Mouse (Mus musculus) A20 (cell line): ENCODE data around the gene Rasgef1b.

Experiments
- DNase-seq: peaks from one replicate; pipeline ENCODE4 v3.0.0-alpha.2; 2011; ENCODE audit warnings: low read depth, low spot score

Gene Rasgef1b

DNA sequence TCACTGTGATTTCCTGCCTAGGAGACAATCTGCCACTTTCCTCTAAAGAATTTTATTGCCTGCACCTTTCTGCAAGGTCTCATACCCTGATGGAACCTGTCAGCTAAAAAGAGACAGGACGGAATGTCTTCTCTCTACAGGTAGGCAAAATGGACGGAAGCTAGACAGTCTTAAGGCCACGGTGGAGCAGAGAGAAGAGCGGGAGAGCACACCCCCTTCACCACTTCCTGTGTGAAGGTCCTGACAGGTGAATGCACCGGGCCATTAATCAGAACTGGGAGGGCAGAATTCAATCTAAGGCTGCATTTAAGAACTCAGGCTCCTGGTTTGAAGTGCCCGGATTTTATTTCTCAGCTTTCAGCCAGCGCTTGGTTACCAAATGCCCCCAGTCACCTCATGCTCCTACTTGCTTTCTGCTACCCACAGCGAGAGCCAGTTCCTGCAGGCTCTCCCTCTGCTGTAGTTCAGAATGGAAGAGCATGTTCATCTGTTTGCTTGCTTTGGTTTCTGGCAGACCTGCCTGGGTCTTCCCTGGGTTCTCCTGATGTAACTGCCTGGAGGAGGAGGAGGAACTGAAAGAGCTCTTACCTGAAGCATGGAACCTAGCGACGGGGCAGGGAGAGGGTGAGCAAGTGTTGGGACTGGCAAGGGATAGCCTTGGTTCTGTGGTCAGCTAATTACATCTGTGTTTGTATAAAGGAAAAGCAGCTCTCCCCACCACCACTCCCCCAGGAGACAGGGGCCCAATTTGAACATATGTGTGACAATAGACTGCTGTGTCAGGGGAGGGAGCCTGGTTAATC is 233.3 kb downstream of the Rasgef1b start:
- no peak for DNase-seq

DNA sequence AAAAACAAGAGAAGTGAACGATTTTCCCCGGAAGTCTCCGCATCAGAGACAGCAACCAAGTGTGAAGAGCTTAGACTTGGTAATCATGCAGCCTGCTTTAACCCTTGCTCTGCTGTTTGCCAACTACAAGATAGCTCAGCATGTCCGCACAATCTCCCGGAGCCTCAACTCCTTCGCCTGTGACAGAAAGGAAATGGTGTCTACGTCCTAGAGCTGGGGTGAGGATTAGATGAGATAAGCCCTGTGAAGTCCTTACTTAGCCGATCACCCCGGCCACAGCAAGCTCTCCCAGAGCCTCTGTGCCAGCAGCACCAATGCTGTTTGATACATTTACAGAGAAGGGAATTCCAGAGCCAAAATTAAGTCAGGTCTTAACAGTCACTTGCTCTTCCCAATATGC is 235.0 kb downstream of the Rasgef1b start:
- no peak for DNase-seq

DNA sequence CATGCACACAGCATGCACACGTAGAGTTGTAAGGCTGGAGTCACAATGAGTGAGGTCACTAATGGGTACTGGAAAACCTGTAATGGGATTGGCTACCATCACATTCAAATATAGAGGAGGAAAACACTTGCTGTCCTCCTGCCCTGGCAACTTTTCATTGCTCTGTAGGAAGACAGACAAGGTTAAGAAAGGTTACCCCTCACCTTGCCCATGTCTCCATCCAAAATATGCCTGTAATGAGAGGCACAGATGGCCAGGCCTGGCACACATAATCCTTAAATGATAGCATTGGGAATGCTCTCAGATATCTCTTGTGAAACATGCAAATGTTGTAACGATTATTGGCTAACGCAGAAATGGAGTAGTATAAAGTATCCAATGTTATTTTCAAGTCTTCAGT is 235.8 kb downstream of the Rasgef1b start:
- no peak for DNase-seq

DNA sequence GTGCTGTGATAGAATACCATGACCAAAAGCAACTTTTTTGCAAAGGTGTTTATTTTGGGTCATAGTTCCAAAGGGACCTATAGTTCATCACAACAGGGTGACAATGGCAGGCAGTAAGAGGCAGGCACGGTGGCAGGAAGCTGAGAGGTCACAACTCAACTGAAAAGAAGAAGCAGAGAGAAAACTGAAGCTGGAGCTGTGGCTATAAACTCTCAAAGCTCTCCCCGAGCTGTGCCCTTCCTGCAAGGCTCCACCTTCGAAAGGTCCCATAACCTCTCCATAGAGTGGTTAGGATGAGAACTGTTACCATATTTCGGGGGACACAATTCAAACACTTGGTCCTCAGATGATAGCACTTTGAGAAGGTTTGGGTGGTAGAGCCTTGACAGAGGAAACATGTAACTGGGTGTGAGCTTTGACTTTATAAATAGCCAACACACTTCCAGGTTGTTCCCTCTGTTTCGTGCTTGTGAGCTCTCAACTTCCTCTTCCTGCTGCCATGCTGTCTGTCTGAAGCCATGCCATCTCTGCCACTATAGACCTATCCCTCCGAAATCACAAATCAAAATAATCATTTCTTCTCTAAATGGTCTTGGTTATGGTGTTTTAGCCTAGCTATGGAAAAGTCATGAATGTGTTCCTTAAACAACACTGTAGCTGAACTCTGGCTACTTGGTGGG is 240.2 kb downstream of the Rasgef1b start:
- no peak for DNase-seq

DNA sequence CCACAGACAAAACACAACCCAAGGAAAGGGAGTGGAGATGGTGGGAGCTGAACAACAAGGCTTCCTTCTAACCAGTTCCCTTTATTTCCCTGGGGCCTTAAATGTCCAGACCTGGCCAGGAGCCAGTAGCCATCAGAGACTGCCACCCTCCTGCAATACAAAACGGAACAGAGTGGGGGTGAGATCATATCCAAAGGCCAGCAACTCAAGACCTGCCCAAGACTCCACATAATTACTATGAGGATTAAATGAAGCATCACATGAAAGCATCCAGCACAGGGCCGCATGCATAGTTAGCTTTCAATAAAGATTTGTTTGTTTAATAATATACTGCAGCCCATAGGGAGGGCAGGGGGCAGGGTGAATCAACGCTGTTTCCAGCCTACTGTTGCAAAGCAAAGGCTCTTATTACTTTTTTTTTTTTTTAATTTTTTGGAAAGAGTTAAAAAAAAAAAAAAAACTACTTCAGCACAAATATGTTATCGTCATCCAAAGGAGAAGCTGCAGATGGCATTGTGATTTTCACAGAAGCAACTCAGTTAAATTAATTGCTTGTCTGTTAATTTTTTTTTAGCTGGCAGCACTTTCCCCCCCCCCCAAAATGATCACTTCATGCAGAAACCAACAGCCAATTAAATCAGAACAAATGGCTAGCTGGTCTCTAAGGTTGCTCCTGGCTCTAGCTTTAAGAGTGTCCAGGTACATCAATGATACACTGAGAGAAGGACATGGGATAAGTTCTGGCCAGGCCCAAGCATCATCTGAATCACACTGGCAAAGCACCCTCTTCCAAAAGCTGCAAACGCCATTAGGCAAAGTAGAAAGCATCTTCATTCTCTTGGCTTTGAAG is 241.6 kb downstream of the Rasgef1b start:
- DNase-seq = no peak

DNA sequence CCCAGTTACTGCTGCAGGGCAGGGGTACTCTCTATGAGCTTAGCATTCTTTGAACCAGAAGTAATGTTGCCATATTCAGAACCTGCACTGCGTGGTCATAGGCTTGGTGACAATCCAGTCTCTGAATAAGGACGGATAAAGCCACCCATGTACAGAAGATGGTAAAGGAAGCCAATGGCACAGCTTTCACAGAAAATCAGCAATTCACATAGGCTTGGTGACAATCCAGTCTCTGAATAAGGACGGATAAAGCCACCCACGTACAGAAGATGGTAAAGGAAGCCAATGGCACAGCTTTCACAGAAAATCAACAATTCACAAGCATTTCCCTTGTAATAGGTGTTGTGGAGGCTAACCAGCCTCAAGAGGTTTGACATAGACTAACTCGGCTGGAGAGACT is 245.7 kb downstream of the Rasgef1b start:
- no peak for DNase-seq

DNA sequence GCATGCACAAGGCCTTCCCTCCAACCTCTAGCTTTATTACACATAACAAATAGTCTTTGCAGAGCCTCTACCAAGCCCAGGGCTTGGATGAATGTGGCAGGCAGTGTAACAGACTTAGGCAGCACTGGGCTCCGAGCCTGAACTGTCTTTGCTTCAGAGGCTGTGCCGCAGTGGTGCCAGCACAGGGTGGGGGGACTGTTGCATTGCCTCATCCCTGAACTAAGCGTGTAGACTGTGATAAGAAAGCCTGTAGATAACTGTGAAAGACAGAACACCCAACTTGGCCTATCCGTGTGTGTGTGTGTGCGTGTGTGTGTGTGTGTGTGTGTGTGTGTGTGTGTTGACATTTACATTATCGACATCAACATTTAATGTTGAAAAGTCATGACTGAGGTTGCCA is 246.3 kb downstream of the Rasgef1b start:
- DNase-seq = no peak

DNA sequence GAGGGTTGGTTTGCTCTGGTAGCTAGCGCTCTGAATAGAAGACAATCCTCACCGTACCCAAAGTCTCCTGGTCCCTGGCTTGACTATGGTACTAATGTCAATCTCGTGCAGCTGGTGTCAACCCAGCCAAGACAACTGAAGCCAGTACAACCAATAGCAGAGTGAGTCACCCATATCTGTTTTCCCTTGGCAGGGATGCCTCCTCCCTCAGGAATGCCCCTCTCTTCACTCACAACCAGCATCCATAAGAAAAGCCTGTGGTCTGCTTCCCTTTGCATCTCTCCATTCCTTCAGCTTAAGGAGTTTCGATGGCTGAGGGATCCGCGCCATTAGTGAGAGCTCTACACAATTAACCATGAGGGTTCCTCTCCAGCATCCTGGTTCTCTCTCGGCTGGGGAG is 246.8 kb downstream of the Rasgef1b start:
- no peak for DNase-seq

DNA sequence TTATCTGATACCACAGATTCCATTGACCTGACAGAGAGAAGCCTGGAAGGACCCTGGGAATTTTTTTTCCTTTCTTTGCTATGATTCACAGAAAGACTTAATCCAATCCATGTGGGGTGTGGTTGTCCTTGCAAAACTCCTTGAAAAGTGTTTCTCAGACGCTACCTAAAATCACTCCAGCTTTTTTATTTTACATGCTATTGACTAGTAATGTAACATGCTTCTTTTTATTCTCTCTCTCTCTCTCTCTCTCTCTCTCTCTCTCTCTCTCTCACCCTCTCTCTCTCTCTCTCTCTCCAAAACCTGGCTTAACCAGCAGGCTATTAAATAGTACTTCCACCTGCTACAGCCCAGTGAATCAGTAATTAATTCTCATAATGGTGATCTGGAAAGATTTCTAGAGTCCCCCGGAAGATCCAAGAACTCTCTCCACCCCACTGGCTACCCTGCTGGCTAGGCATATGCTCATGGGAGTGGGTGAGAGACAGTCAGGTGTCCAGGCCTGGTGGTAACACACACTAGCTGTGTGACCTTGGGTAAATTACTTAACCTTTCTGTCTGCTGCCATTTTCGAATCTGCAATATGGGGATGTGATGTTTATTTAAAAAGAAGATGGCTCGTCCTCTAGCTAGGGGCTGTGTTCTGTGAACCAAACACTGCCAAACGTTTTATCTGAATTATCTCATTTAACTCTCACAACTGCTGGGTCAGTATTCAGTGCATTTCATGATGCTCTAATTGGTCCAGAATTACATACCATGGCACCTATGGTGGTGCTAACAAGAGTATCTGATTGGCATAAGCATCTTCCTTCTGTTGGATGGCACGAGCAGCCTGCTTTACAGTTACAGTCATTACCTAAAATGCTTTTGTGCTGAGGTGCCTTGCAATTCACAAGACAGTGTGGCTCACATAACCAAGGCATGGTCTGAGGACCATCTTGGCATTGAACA is 248.5 kb downstream of the Rasgef1b start:
- no peak for DNase-seq

DNA sequence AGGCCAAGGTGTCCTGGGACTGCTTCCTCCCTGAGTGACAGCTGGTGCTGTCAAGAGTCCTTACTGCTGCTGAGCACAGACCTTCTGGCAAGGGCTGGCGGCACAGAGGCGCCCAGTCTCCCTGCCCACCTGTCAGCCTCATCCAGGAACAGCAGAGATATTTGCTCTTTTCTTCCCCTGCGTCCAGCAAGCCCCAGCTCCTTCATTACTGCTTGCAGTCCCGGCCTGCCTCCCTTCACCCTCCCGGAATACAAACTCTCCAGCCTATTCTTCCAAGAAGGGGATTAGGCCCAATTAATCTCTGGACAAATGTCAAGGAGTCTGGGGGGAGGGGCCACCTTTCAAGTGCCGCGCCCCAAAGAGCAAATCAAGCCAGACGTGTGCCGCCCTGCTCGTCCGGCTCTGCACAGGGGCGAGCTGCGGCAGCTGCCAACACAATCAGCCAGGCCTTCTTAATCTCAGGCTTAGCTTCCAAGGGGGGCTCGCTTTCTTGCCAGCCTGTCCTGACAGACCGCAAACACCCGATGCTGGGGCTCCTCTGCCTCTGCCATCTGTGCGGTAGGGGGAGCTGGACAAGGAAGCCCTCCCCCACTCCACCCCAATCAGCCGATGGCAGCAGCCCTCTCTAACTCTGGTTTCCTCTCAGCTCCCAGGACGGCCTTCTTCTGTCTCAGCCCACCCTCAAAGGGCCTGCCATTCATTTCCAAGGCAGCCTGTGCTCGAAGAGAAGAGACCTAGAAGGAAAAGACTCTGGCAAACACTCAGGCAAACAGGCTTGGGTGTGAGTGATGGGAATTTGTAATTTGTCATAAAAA is 249.4 kb downstream of the Rasgef1b start:
- no peak for DNase-seq

DNA sequence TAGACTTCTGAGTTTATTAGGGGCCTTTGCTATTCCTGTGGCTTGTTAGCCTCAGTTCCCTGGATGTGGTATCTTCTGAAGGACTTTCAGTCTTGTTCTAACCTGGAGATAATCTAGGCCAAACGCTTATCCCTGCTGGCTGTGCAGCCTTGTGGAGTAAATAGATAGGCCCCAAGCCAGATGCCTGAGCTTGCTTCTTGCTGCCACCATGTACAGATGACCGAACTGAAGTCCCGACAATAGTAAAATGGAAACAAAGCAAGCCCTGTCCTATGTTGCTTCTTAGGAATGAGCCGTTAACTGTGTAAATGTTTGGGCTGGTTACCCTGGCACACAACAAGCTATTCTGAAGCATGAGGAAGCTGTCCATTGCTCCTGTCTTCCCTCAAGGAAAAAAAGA is 250.1 kb downstream of the Rasgef1b start:
- DNase-seq = no peak

DNA sequence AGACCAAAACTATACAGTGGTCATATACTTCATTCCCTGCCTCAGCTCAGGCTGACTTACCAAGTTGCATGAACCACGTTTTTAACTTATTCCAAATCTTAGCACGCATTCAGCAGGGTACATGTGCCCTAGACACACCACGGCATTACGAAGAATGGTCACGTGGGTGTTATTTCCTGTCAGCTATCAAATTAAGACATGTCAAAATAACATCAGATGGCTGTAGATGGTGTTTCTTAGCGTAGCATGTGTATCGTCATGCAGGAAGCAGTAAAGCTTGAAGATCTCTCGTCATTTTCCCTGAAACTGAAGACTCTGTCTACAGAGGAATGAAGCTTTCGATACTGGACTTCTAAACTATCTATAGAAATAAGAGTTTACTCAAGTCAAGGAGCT is 251.4 kb downstream of the Rasgef1b start:
- DNase-seq = no peak

DNA sequence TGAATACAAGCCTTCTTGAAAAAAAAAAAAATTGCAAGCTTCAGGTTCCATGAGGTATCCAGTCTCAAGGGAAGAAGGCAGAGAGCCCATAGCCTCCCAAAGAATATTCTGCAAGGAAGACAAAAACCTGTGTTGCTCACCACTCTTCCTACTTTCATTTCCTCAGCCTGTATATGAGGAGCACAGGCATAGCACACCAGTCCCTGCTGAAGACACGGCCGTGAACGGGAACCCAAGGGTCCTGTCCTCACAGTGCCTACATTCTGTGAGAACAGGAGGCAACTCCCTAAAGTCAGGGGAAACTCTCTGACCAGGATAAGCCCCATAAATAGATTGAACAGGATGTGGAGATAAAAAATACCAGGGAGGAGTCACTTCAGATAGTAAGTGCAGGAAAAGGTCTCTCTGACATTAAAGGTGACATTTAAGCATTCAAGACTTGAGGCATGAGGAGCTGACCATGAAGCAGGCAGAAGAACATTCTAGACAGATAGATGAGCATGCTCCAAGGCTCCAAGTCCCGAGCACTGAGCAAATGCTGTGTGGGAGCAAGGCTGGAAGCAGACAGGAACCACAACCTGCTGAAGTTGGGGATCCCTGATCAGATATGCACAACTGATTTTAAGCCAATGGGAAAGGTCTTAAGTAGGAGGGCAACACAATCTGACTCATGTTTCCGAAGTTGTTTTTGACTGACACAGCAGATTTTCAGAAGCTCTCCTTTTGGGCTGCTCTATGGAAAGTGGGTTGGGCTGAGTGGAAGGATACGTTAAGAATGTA is 252.0 kb downstream of the Rasgef1b start:
- no peak for DNase-seq

DNA sequence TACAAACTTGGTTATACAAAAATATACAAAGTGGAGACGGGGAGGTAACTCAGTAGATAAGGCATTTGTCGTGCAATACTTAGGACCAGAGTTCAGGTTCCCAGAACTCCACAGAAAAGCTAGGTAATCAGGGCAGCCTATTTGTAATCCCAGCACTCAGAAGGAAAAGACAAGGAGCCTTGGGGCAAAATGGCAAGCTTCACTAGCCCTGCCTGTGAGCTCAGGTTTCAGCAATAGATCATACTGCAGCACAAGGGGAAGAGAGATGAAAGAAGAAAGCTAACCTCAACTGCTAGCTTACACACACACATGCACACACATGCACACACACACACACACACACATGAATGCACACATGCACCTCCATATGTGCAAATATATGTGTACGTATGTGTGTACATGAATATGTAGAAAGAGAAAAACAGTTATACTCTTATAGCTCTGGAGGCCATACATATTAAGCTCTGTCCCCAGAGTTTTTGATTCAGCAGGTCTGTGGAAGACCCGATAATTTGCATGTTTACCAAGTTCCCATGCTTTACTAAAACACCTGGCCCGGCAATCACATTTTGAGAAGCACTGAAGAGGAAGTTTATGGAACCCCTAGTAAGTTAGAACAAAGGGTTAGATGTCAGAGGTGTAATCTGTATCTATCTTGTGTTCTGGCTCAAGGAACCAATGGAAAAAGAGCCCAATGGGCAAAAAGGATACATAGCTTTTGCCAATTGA is 256.1 kb downstream of the Rasgef1b start:
- no peak for DNase-seq

DNA sequence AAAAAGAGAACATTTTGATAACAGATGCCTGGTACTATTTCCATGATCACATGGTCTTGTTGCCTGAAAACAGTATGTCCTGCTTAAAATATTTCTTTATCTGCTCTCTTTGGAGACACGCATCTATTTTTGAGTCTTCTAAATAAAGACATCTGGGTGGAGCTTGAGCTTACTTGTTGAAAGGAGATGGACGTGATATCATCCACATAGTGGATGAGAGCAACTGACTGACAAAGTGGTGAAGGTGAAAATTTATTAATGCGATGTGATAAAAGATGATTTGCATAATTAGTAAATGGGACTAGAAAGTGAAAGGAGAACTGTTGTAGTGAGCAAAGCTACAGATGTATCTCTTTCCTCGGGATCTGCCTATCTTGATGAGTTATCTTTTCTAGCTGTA is 257.1 kb downstream of the Rasgef1b start:
- DNase-seq = no peak

DNA sequence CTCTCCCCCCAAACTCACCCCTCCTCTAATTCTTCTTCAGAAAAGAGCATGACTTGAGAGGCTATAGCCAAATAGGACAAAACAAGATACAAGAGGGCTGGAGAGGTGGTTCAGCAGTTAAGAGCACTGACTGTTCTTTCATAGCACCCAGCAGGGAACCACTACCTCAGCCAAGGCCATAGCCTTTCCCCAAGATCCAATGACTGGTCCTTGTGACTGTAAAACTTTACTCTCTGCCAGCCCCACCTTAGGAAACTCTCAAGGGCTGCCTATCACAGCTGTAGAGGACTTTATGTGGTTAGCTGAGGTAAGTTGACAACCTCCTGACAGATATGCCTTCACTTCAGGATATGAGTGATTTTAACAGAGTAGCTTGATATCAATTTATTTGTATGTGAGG is 258.3 kb downstream of the Rasgef1b start:
- DNase-seq = no peak

DNA sequence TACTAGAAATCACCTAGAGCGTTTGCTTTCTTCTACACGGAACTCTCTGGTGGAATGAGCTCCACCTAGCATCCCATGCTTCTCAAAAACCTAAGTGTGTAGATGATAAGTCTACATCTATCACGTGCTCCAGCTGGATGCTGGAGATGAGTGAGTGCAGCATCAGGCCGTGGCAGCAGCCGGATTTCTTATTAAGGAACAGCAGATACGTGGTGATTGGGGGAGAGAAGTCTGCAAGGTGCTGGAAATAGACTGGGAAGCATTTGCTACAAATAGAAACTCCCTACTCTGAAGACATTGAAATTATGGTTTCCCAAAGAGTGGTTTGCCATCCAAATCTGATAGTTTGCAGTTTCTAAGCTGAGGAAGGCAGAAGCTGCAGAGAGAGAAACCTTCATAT is 269.9 kb downstream of the Rasgef1b start:
- DNase-seq = no peak

DNA sequence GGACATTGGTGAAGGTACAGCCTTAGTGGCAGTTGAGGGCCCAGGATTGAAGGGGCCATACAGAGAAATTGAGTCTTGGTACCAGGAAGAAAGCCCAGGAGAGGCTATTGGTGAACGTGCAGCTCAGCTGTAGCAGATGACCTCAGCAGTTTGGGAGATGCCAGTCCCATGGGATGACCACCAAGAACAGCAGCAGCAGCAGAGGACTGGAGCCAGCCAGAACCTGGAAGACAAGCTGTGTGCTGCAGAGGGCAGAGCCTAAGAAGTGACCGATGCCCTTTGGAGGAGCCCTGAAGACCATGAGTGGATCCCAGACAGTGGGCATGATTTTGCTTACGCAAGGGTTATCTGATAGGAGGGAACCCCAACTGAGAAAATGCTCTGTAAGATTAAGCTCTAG is 271.6 kb downstream of the Rasgef1b start:
- DNase-seq = no peak

DNA sequence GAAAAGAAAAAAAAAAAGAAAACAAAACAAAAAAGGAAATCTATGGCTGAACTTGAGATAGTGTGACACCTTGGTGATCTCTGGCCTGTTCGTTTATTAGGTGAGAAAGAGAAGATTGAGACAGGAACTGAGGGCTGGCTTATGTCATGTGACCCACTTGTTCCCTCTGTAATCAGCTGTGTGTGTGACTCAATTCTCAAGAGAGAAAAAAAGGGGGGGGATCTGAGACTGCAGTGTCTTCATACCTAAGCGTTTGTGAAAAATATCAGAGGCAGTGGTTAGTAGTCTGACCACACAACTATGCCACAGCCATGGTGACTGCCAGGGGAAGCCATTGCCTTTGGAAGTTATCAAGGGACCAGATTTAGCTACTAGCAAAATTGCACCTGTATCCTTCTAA is 276.9 kb downstream of the Rasgef1b start:
- DNase-seq = no peak
